13 mouse cellular contexts compared by ENCODE assay signal in the genomic region with DNA sequence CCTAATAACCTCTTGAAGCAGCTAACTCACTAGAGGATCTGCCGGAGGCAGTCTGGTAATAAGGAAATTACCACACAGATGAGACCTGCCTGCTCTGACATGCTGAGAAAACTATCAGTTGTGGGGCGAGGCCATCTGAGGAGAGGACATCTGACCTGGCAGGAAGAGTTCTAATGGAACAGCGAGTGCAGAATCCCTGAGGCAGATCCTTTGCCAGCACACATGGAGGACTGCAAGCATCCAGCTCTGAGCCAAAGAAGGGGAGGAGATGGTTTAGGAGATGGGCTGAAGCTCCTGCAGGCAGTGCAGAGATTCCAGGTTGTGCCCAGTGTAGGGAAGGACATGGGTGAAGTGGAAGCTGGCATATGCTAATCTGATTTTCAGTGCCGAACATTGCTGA.
"Had no signal": no experiment of that assay in that cellular context is flagged by ENCODE, and none has a peak within 500 bp of the region (broad histone marks: within the 10 kb centered on the region; RNA-seq: fewer than 3 reads in every experiment).

No protein-coding gene starts in this region.

- DNase-seq: gastrocnemius, postnatal 14 days; gastrocnemius, postnatal 36 days; heart, adult 18-20 months; heart, postnatal 10 days; heart, postnatal 36 days; kidney, adult 11 months; kidney, adult 2 months; kidney, adult 9 months; kidney, postnatal 14 days; kidney, postnatal 36 days; layer of hippocampus, adult 9-11 months; layer of hippocampus, postnatal 36 days; left cerebral cortex, postnatal 4 days had no signal
